ENCODE assay signal across 8 mouse cellular contexts in genomic region chr4:44260244-44260643, GRCm38 (mm10). TPM values are rescaled to one million over a fixed set of nuclear protein-coding genes. Genes with fewer than 3 reads are reported as not detected.
A peak's percentile ranks its signal among the peaks of the same experiment; 100 is the strongest.
DNase-seq lines count a peak whose midpoint lies in the region; ATAC-seq lines count a peak whose summit lies in the region.

No protein-coding gene starts in this region.

- no peaks in the 10 kb centered on the region for H3K36me3 ChIP-seq in forebrain, embryonic 14.5 days (ENCODE audit: control insufficient read depth, insufficient read depth, low read length)
- no peaks in the 10 kb centered on the region for H3K36me3 ChIP-seq in forebrain, embryonic 16.5 days (ENCODE audit: control insufficient read depth, insufficient read depth)

- WGBS in forebrain, embryonic 14.5 days = 4% methylated on average over 10 of the region's 10 CpGs
- 1% methylated on average over 10 of the region's 10 CpGs for WGBS in forebrain, embryonic 16.5 days

- H3K9me3 ChIP-seq in forebrain, embryonic 14.5 days (replicated peaks; ENCODE audit: control insufficient read depth, low read length) = no peaks in the 10 kb centered on the region
- H3K9me3 ChIP-seq in forebrain, embryonic 16.5 days (ENCODE audit: control insufficient read depth, low read length) = no peaks in the 10 kb centered on the region

- no peak overlapping the region for H3K4me2 ChIP-seq in forebrain, embryonic 14.5 days (ENCODE audit: low read length)
- no peak overlapping the region for H3K4me2 ChIP-seq in forebrain, embryonic 16.5 days (ENCODE audit: low read length)

- ATAC-seq in forebrain, embryonic 14.5 days = no peak
- ATAC-seq in forebrain, embryonic 16.5 days = no peak

- H3K9ac ChIP-seq in forebrain, embryonic 14.5 days (ENCODE audit: low read length) = no peak overlapping the region
- no peak overlapping the region for H3K9ac ChIP-seq in forebrain, embryonic 16.5 days (replicated peaks; ENCODE audit: low read depth, low read length)

- peak; percentile 54 for DNase-seq in forebrain, embryonic 14.5 days (ENCODE audit: low spot score)
- DNase-seq in A20 (ENCODE audit: low read depth, low spot score) = peak; percentile 50
- peak; percentile 72 for DNase-seq in c-Kit-positive CD71-negative TER-119-negative erythroid progenitor cells, embryonic 14.5 days (ENCODE audit: low read depth)
- DNase-seq in kidney, postnatal 36 days = peak; percentile 43 to 80
- peak; percentile 56 for DNase-seq in ovary, postnatal 14 days (ENCODE audit: low spot score)
- no peak for DNase-seq in right cerebral cortex, postnatal 25 days
- no peak for DNase-seq in frontal cortex, postnatal 25 days (ENCODE audit: low spot score in 2 of 2)

- no peak overlapping the region for H3K27ac ChIP-seq in forebrain, embryonic 14.5 days (ENCODE audit: low read depth, low read length)
- no peak overlapping the region for H3K27ac ChIP-seq in forebrain, embryonic 16.5 days (ENCODE audit: low read length)

- no peaks in the 10 kb centered on the region for H3K27me3 ChIP-seq in forebrain, embryonic 14.5 days (replicated peaks; ENCODE audit: control insufficient read depth, insufficient read depth, low read length)
- H3K27me3 ChIP-seq in forebrain, embryonic 16.5 days (replicated peaks; ENCODE audit: control insufficient read depth, insufficient read depth, low read length) = no peaks in the 10 kb centered on the region

- no peaks in the 10 kb centered on the region for H3K4me1 ChIP-seq in forebrain, embryonic 14.5 days (ENCODE audit: control insufficient read depth, insufficient read depth, low read length)
- H3K4me1 ChIP-seq in forebrain, embryonic 16.5 days (replicated peaks; ENCODE audit: control insufficient read depth, insufficient read depth, low read length) = no peaks in the 10 kb centered on the region

- no peak overlapping the region for H3K4me3 ChIP-seq in forebrain, embryonic 14.5 days (ENCODE audit: low read depth, low read length)
- no peak overlapping the region for H3K4me3 ChIP-seq in forebrain, embryonic 16.5 days (replicated peaks; ENCODE audit: low read length)

RNA-seq across cellular contexts. Expression of gene Rnf38, which starts 26.7 kb away (rescaled TPM):
- polyA plus RNA-seq in forebrain, embryonic 14.5 days (2014; fragmentation: Nextera tagmentation; extraction: Ambion mirVana) = 47.0 and 47.8 TPM in 2 replicates
- 39.8 and 41.7 TPM in 2 replicates for polyA plus RNA-seq in forebrain, embryonic 16.5 days (2015; fragmentation: Nextera tagmentation; extraction: Ambion mirVana)

RNA-seq across cellular contexts. Expression of gene Melk, which starts 40.4 kb away (rescaled TPM):
- polyA plus RNA-seq in forebrain, embryonic 14.5 days (2014; fragmentation: Nextera tagmentation; extraction: Ambion mirVana) = 21.8 and 24.3 TPM in 2 replicates
- polyA plus RNA-seq in forebrain, embryonic 16.5 days (2015; fragmentation: Nextera tagmentation; extraction: Ambion mirVana) = 17.3 and 21.6 TPM in 2 replicates

Comparison
In these comparisons a context has a peak if more than half of its experiments do, and no peak if none do; other contexts are left out.
1. DNase-seq: peak in forebrain, embryonic 14.5 days (single experiment), A20 (single experiment), c-Kit-positive CD71-negative TER-119-negative erythroid progenitor cells, embryonic 14.5 days (single experiment), kidney, postnatal 36 days (2 of 2) and ovary, postnatal 14 days (single experiment); none in right cerebral cortex, postnatal 25 days (single experiment) and frontal cortex, postnatal 25 days (0 of 2).